Mouse (Mus musculus) heart, embryonic 12.5 days (tissue): Measurements from ENCODE around the gene Myo1b. TPM values are rescaled to one million over a fixed set of nuclear protein-coding genes. Genes with fewer than 3 reads are reported as not detected.

Source experiments
- ATAC-seq: fragments of 200-750 bp; cut with Nextera tagmentation; 2 replicates; pipeline ENCODE4 v1.8.0; 2017; ENCODE audit warnings: moderate TSS enrichment, moderate library complexity; ENCODE audit not compliant: insufficient number of reproducible peaks, low FRiP score
- H3K27ac ChIP-seq: fragments of 300-500 bp; sonication (generic); 2 replicates; pipeline ENCODE4 v1.5.1; 2016; ENCODE audit warnings: mild to moderate bottlenecking, moderate library complexity; ENCODE audit not compliant: poor library complexity, severe bottlenecking
- H3K27me3 ChIP-seq: fragments of 300-500 bp; sonication (generic); replicated peaks from 2 replicates; pipeline ENCODE4 v1.6.1; 2016; ENCODE audit warnings: mild to moderate bottlenecking, moderate library complexity
- H3K36me3 ChIP-seq: fragments of 300-500 bp; sonication (generic); 2 replicates; pipeline ENCODE4 v1.6.1; 2016; ENCODE audit warnings: mild to moderate bottlenecking, moderate library complexity
- H3K4me1 ChIP-seq: fragments of 300-500 bp; sonication (generic); replicated peaks from 2 replicates; pipeline ENCODE4 v1.6.1; 2016; ENCODE audit warnings: mild to moderate bottlenecking
- H3K4me2 ChIP-seq: fragments of 300-500 bp; sonication (generic); 2 replicates; pipeline ENCODE4 v1.6.1; 2016; ENCODE audit warnings: mild to moderate bottlenecking, moderate library complexity
- H3K4me3 ChIP-seq: fragments of 300-500 bp; sonication (generic); 2 replicates; pipeline ENCODE4 v1.5.1; 2016; ENCODE audit warnings: mild to moderate bottlenecking
- H3K9ac ChIP-seq: fragments of 300-500 bp; sonication (generic); 2 replicates; pipeline ENCODE4 v1.6.1; 2016; ENCODE audit warnings: mild to moderate bottlenecking, moderate library complexity
- H3K9me3 ChIP-seq: fragments of 300-500 bp; sonication (generic); replicated peaks from 2 replicates; pipeline ENCODE4 v1.6.1; 2016; ENCODE audit warnings: mild to moderate bottlenecking, moderate library complexity
- WGBS: fragments of 180-500 bp; shearing (Covaris S2); methylation state at CpG from one replicate; pipeline ENCODE4 v1.1.7; 2016; 5-methylcytosine and 5-hydroxymethylcytosine counted together
- polyA plus RNA-seq: library from polyadenylated mRNA; unstranded; fragments of >200 nt; fragmentation: Nextera tagmentation; extraction: Ambion mirVana; gene quantifications from 2 replicates; pipeline ENCODE4 v1.2.1, GENCODE M21; 2016

The Myo1b gene
- polyA plus RNA-seq, 1 experiment from 2014 or later = 36.5 TPM

DNA sequence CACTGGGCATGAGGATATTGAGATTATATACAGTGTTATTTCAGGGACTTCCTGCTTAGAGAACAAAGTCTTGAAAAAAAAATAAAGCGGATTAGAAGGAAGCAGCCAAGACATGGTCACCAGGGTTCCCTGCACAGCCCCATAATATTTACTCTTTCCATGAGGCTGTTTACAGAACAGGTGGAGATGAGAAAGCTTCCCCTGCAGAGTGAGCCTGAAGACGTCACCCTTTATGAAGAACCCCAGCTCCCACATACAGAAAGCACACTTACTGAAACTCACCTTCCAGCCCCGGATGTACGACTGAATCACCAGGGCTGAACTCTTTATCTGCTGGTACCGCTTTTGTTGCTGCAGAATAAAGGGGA, 145.4 kb downstream of the Myo1b start:
- H3K27ac ChIP-seq = no peak overlapping the region
- H3K4me3 ChIP-seq = no peak overlapping the region
- H3K27me3 ChIP-seq = no peaks in the 10 kb centered on the region
- ATAC-seq = no peak
- no peaks in the 10 kb centered on the region for H3K4me1 ChIP-seq
- H3K36me3 ChIP-seq = peaks cover 62% of the 10 kb centered on the region
- H3K9ac ChIP-seq = no peak overlapping the region
- no peak overlapping the region for H3K4me2 ChIP-seq
- 0 out of 2 replicates have a peak, but pooled peaks cover 2% of the 10 kb centered on the region for H3K9me3 ChIP-seq
- 75% methylated on average over 5 of the region's 5 CpGs for WGBS

DNA sequence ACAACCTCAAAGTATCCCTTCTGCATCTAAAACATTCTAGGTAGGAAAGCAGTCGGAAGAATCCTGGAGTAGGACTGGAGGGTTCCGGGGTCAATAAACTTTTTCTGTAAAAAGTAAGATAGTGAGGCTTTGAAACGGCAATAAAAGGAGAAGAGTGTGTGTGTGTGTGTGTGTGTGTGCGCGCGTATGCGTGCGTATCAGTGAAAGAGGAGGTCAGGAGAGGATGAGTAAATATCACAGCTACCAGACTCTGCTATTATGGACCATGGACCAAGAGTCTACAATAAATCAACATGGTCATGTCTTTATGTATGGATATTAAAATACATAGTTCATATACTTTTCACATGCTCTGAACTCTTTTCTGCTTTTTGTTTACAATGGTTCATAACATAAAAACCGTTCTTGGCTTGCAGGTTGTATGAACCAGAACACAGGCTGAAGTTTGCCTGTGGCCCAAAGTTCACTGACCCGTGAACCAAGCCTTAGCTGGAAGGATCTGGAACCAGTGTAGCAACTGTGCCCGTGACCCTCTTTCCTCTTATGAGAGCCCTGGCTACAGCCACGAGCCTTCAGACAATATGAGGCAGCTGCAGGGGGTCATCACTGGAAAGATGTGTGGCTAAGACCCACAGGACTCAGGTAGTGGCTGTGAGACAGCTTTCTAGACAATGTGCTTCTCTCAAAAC, 145.9 kb downstream of the Myo1b start:
- H3K36me3 ChIP-seq = peaks cover 56% of the 10 kb centered on the region
- peaks cover 3% of the 10 kb centered on the region; the same call in 1 of the 2 replicates for H3K4me1 ChIP-seq
- WGBS = 83% methylated on average over 12 of the region's 12 CpGs
- no peak overlapping the region for H3K4me3 ChIP-seq
- H3K4me2 ChIP-seq = no peak overlapping the region
- H3K27me3 ChIP-seq = no peaks in the 10 kb centered on the region
- no peak overlapping the region for H3K9ac ChIP-seq
- no peak for ATAC-seq
- 0 out of 2 replicates have a peak, but pooled peaks cover 2% of the 10 kb centered on the region for H3K9me3 ChIP-seq
- H3K27ac ChIP-seq = no peak overlapping the region

DNA sequence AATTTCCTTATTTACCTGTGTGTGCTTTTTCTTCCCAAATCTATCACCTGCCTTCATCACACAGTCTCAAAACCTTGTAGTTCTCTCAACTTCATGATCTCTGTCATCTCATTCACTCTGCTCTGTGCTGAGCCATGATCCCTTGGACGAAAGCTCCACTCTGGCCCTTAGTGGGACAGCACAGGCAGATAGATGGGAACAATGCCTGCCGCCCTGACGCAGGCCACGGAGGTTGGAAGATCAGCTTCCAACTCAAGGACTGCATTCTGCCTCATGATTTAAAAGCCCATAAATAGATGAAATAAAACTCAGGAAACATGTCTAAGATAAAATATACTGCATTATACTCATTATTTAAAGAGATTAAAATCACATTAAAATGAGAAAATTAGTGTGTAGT, 149.6 kb downstream of the Myo1b start:
- no peak overlapping the region for H3K4me3 ChIP-seq
- 86% methylated on average over 4 of the region's 4 CpGs for WGBS
- H3K27me3 ChIP-seq = no peaks in the 10 kb centered on the region
- no peak overlapping the region for H3K27ac ChIP-seq
- H3K36me3 ChIP-seq = peaks cover 38% of the 10 kb centered on the region
- H3K4me2 ChIP-seq = no peak overlapping the region
- H3K9me3 ChIP-seq = no peaks in the 10 kb centered on the region
- H3K4me1 ChIP-seq = peaks cover 5% of the 10 kb centered on the region; the same call in 1 of the 2 replicates
- ATAC-seq = no peak
- no peak overlapping the region for H3K9ac ChIP-seq

DNA sequence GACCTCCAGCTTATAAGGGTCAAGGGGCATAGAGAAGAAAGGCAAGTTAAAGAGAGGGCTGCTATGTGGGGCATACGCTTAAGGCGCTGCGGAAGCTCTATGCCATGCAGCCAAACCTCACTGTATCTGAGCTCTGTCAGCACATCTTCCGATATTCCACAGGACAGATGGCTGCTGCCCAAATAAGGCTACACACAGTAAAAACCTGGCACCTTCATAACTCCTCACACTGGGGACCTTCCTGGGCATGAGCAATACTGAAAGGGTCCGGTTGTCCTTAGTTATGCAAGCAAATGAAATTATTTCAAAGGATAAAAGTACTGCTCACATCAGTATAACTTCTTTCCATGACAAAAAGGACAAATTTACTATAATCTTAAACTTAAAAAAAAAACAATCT, 150.7 kb downstream of the Myo1b start:
- 36% methylated on average over 5 of the region's 5 CpGs for WGBS
- no peak for ATAC-seq
- Histone ChIP-seq H3K27ac (no peak overlapping the region), H3K27me3 (no peaks in the 10 kb centered on the region), H3K9me3 (no peaks in the 10 kb centered on the region), H3K4me1 (peaks cover 5% of the 10 kb centered on the region; the same call in 1 of the 2 replicates), H3K9ac (no peak overlapping the region), H3K36me3 (peaks cover 42% of the 10 kb centered on the region), H3K4me2 (no peak overlapping the region), H3K4me3 (no peak overlapping the region)

DNA sequence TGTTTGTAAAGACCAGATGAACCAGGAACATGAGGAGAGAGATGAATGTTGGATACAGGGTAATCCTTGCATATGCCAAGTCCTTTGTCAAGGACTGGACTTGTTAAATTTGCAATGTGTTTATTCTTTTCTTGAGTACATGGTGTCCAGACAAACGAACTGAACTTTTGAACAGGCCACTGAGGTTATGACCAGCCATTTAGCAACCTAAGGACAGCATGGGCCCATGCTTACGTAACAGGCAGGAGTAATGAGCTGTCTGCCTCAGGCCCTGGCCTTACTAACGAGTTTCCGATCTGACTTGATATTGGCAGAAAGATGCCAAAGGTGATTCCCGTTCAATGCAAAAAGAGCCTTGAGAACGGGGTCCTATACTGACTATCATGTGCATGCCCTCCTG, 156.2 kb downstream of the Myo1b start:
- Histone ChIP-seq H3K9ac (no peak overlapping the region), H3K4me1 (no peaks in the 10 kb centered on the region), H3K4me2 (no peak overlapping the region), H3K27me3 (no peaks in the 10 kb centered on the region), H3K9me3 (no peaks in the 10 kb centered on the region), H3K4me3 (no peak overlapping the region), H3K36me3 (peaks cover 62% of the 10 kb centered on the region), H3K27ac (no peak overlapping the region)
- WGBS = 85% methylated on average over 6 of the region's 6 CpGs
- ATAC-seq = no peak

DNA sequence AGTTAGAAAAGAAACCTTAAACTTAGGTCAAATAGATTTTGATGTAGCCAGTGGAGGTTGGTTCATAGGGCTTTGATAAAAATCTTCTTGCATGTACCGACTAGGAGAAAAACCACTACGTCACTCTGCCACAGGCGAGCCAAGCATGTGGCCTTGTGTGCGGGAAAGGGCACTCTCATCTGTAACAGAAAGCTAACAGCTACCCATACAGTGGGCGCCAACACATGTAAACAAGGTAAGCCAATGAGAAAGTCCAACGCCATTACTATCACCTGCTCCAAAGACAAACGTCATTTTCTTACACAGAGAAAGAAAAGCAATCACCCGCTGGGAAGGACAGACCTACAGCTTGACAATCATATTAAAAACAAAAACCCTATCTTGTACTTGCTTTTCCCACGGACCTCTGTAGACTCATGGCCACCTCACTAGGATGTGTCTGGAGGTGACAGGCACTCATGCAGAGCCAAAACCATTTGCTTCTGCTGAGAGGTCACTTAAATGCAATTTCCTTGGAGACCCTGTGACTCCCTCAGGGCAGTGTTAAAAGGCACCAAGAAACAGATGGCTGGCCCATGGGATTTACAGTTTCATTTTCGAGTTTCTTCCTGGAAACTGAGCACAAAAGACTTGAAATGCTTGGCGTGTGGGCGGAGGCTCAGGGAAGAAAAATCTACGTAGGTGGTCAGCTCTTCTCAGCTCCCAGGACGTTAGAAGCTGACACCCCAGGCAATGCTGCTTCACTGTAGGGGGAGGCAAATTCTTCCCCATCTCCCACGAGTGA, 157.4 kb downstream of the Myo1b start:
- Histone ChIP-seq H3K4me1 (no peaks in the 10 kb centered on the region), H3K9ac (no peak overlapping the region), H3K4me2 (no peak overlapping the region), H3K27ac (no peak overlapping the region), H3K4me3 (no peak overlapping the region), H3K27me3 (no peaks in the 10 kb centered on the region), H3K9me3 (no peaks in the 10 kb centered on the region), H3K36me3 (peaks cover 72% of the 10 kb centered on the region)
- 69% methylated on average over 15 of the region's 15 CpGs for WGBS
- ATAC-seq = no peak

DNA sequence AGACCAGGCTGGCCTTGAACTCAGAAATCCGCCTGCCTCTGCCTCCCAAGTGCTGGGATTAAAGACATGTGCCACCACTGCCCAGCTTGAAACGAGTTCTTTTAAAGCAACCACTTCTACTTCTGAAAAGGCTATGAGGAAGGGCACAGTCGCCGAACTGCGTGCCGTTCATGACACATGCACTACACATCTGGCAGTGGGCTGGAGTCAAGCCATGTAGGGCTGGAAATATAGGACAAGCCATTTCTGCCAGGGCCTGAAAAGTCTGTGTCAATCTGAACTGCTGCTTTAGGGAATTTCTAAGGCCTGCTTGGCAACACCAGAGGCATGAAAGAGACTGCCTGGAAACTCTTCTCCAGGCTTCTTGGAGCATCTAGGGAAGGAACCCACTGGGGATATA, 162.2 kb downstream of the Myo1b start:
- H3K4me2 ChIP-seq = no peak overlapping the region
- H3K4me3 ChIP-seq = no peak overlapping the region
- no peak overlapping the region for H3K27ac ChIP-seq
- H3K9ac ChIP-seq = no peak overlapping the region
- no peaks in the 10 kb centered on the region for H3K9me3 ChIP-seq
- WGBS = 90% methylated on average over 6 of the region's 6 CpGs
- H3K36me3 ChIP-seq = peaks cover 43% of the 10 kb centered on the region
- H3K27me3 ChIP-seq = no peaks in the 10 kb centered on the region
- peaks cover 14% of the 10 kb centered on the region for H3K4me1 ChIP-seq
- no peak for ATAC-seq

DNA sequence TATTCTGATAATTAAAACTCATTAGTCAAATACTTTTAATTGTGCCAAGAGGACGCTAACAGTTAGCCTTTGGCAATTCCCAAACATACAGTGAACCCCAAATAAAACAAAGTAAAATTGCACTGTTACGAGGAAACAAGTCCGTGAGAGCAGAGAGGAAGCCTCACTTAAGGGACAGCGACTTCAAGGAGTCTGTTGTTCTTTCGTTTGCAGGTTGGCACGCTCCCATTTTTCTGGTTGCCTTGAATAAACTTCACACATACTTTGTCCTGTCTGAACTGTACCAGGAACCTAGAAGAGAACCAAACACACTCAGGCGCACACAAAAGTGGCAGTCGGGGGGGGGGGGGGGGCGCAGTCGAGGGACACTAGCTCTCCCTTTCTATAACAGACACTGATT, 164.9 kb downstream of the Myo1b start:
- Histone ChIP-seq H3K4me2 (no peak overlapping the region), H3K36me3 (peaks cover 31% of the 10 kb centered on the region), H3K9ac (no peak overlapping the region), H3K9me3 (no peaks in the 10 kb centered on the region), H3K27ac (no peak overlapping the region), H3K4me1 (peaks cover 33% of the 10 kb centered on the region), H3K27me3 (no peaks in the 10 kb centered on the region), H3K4me3 (no peak overlapping the region)
- 76% methylated on average over 10 of the region's 10 CpGs for WGBS
- ATAC-seq = no peak

DNA sequence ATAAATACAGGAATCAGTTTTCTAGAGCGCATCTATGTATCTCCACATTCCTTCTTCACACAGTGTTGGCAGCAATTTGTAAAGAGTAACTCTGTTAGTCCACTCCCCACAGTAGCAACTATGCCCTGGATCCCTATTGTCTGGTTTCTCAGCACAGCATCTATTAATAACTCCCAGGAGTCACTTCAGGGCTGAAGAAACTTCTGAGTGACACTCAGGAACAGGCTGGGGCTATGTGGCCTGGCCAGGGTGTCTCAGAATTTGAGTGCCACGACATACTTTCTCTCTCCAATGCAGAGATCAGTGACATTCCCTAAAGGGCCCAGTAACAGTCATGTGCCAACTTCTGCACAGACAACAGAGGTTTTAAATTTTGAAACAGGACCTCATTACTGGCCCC, 167.6 kb downstream of the Myo1b start:
- H3K36me3 ChIP-seq = peaks cover 17% of the 10 kb centered on the region
- ATAC-seq = no peak
- no peak overlapping the region for H3K4me3 ChIP-seq
- no peak overlapping the region for H3K4me2 ChIP-seq
- H3K27me3 ChIP-seq = no peaks in the 10 kb centered on the region
- peaks cover 33% of the 10 kb centered on the region for H3K4me1 ChIP-seq
- H3K9ac ChIP-seq = no peak overlapping the region
- H3K27ac ChIP-seq = peak overlapping the region; percentile 47; the same call in 1 of the 2 replicates
- H3K9me3 ChIP-seq = no peaks in the 10 kb centered on the region
- WGBS = 48% methylated on average over 2 of the region's 2 CpGs

DNA sequence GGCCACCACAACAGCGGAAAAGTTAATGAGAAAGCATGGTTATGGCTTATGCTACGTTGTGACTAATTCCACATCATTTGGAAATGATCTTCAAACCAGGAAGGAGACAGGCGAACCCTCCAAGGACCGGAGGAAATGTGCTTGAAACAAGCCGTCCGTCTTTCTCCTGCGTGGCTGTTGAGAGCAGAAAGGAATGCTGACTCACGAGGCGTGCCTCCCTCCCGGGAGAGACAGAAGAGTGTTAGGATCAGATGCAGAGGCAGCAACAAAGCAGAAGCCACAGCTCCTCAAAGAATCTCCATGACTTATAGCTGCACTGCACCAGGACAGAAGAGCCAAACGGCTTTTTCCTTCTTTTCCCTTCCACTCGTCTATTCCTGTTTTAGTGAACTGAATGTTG, 168.4 kb downstream of the Myo1b start:
- Histone ChIP-seq H3K27ac (no peak overlapping the region), H3K36me3 (peaks cover 17% of the 10 kb centered on the region), H3K27me3 (no peaks in the 10 kb centered on the region), H3K9ac (no peak overlapping the region), H3K4me3 (no peak overlapping the region), H3K4me2 (peak overlapping the region; percentile 40), H3K9me3 (no peaks in the 10 kb centered on the region), H3K4me1 (peaks cover 30% of the 10 kb centered on the region)
- WGBS = 15% methylated on average over 12 of the region's 12 CpGs
- no peak for ATAC-seq

DNA sequence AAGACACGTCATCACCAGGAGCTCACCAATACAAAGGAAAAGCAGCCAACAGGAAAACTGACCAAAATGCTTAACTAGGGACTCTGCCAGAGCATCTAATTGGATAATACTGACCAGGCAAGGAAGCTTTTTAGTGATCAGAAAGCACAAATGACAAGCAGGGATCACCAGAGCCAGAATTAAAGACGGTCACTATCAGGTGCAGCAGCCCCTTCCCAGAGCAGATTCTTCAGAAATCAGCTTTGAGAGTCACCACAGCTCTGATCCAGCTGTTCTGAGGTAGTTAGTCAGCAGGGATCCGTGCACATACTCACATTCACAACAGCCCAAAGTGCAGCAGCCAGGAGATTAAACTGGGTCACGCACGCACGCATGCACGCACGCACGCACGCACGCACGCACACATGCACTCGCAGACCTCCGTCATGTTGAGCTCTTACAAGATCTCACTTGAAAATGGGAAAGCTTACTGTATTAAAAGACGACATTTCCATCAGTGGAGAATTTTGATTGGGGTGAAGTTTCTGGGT, 169.1 kb downstream of the Myo1b start:
- WGBS = 87% methylated on average over 15 of the region's 15 CpGs

More for the DNA sequence above, 169.1 kb downstream of the Myo1b start:
- no peak overlapping the region for H3K4me2 ChIP-seq
- ATAC-seq = no peak
- H3K4me1 ChIP-seq = peaks cover 22% of the 10 kb centered on the region
- H3K9me3 ChIP-seq = no peaks in the 10 kb centered on the region
- H3K27ac ChIP-seq = no peak overlapping the region
- H3K9ac ChIP-seq = no peak overlapping the region
- no peak overlapping the region for H3K4me3 ChIP-seq
- peaks cover 13% of the 10 kb centered on the region for H3K36me3 ChIP-seq
- no peaks in the 10 kb centered on the region for H3K27me3 ChIP-seq
